Mouse (Mus musculus) liver, embryonic 14.5 days (tissue): ENCODE data around the gene Prpf40a.

ENCODE experiments used
- CTCF ChIP-seq: IDR thresholded peaks from 2 replicates; pipeline ENCODE4 v1.5.1; 2016; ENCODE audit warnings: antibody characterized with exemption, low read depth, control low read depth
- EP300 ChIP-seq: IDR thresholded peaks from 2 replicates; pipeline ENCODE4 v1.6.1; 2016; ENCODE audit warnings: antibody characterized with exemption, low read depth

- TF ChIP-seq CTCF (no peak), EP300 (no peak)
Measured at GRCm38 (mm10) chr2:53101885-53102740, 89.0 kb downstream of the Prpf40a start.
